Mouse (Mus musculus) stomach, embryonic 14.5 days (tissue): ENCODE measurements around the gene Fmo5. TPM values are rescaled to one million over a fixed set of nuclear protein-coding genes. Genes with fewer than 3 reads are reported as not detected.

Source experiments
- ATAC-seq: fragments of 200-750 bp; cut with Nextera tagmentation; 2 replicates; pipeline ENCODE4 v1.8.0; 2017; ENCODE audit warnings: low read depth, moderate TSS enrichment; ENCODE audit not compliant: insufficient number of reproducible peaks, insufficient read depth, low FRiP score
- H3K27ac ChIP-seq: fragments of 300-500 bp; sonication (generic); 2 replicates; pipeline ENCODE4 v1.5.1; 2014; ENCODE audit warnings: mild to moderate bottlenecking, low read length, moderate library complexity, mixed read lengths
- H3K27me3 ChIP-seq: fragments of 300-500 bp; sonication (generic); 2 replicates; pipeline ENCODE4 v1.6.1; 2014; ENCODE audit warnings: low read length, control low read depth, mixed read lengths; ENCODE audit not compliant: control insufficient read depth, insufficient read depth
- H3K36me3 ChIP-seq: fragments of 300-500 bp; sonication (generic); 2 replicates; pipeline ENCODE4 v1.6.1; 2014; ENCODE audit warnings: mild to moderate bottlenecking, control low read depth, low read length, moderate library complexity, mixed read lengths; ENCODE audit not compliant: control insufficient read depth, insufficient read depth
- H3K4me1 ChIP-seq: fragments of 300-500 bp; sonication (generic); 2 replicates; pipeline ENCODE4 v1.6.1; 2014; ENCODE audit warnings: low read length, control low read depth, mixed read lengths; ENCODE audit not compliant: control insufficient read depth, insufficient read depth
- H3K4me2 ChIP-seq: fragments of 300-500 bp; sonication (generic); replicated peaks from 2 replicates; pipeline ENCODE4 v1.6.1; 2014; ENCODE audit warnings: low read depth, low read length, control low read depth
- H3K4me3 ChIP-seq: fragments of 300-500 bp; sonication (generic); 2 replicates; pipeline ENCODE4 v1.5.1; 2014; ENCODE audit warnings: low read depth, low read length, control low read depth
- H3K9ac ChIP-seq: fragments of 300-500 bp; sonication (generic); replicated peaks from 2 replicates; pipeline ENCODE4 v1.6.1; 2014; ENCODE audit warnings: low read depth, mild to moderate bottlenecking, control low read depth, low read length, moderate library complexity, mixed read lengths
- H3K9me3 ChIP-seq: fragments of 300-500 bp; sonication (generic); 2 replicates; pipeline ENCODE4 v1.6.1; 2016; ENCODE audit warnings: low read depth, low read length, control low read depth; ENCODE audit not compliant: control insufficient read depth
- WGBS: fragments of 180-500 bp; shearing (Covaris S2); extraction: QIAGEN DNeasy Blood & Tissue Kit; methylation state at CpG from one replicate; pipeline ENCODE4 v1.1.7; 2014; 5-methylcytosine and 5-hydroxymethylcytosine counted together
- polyA plus RNA-seq: library from polyadenylated mRNA; unstranded; fragments of >200 nt; fragmentation: Nextera tagmentation; extraction: Ambion mirVana; gene quantifications from 2 replicates; pipeline ENCODE4 v1.2.1, GENCODE M21; 2014

Gene Fmo5
- polyA plus RNA-seq, 1 experiment from 2014 or later = 2.9 TPM

DNA sequence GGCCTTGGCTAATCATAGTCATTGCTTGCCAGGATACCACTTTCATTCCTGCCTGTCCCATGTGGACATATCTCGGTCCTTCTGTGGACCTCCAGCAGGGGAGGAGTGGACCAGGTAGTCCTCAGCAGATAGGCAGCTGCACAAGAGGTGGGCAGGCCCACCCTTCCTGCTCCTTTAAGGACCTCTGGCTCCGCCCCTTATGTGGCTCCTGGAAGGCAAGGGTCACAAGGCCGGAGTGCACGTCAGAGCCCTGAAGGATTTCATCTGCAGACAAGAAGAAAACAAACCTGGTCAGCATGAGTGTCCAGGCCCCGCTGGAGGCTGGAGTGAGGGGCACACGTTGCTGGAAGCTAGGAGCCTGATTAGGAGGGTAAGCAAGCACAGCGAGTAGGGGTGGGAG, 62.0 kb downstream of the Fmo5 start:
- H3K4me2 ChIP-seq = no peak overlapping the region
- no peak overlapping the region for H3K9ac ChIP-seq
- no peak overlapping the region for H3K27ac ChIP-seq
- no peaks in the 10 kb centered on the region for H3K9me3 ChIP-seq
- no peaks in the 10 kb centered on the region for H3K36me3 ChIP-seq
- no peak overlapping the region for H3K4me3 ChIP-seq
- WGBS = 34% methylated on average over 7 of the region's 7 CpGs
- no peak for ATAC-seq
- H3K27me3 ChIP-seq = no peaks in the 10 kb centered on the region
- no peaks in the 10 kb centered on the region for H3K4me1 ChIP-seq

DNA sequence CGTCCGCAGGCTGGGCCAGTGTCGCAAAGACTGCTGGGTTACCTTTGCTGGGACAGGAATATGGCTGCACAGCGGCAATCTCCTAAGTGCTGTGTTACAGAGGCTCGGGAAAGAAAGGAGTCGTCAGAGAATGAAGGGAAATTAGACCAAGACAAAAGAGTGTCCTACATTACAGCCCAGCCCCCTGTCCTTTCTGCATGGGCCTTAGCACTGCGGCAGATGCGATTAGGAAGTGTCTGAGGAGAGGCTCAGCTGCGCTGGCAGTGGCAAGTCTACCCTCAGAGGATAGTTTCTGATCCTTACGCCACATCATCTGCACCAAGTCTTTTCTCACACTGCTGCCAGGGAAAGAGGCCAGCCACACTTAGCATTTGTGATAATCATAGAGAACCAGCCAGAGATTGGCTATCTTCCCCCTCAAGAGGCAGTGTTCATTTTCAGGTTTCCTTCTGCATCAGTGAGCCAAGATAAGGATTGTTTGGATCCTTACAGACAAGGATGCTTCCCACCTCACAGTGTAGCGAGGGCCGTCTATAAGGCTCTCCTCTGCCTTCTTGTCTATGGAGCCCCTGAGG, 62.9 kb downstream of the Fmo5 start:
- 71% methylated on average over 12 of the region's 12 CpGs for WGBS
- Histone ChIP-seq H3K4me1 (no peaks in the 10 kb centered on the region), H3K36me3 (no peaks in the 10 kb centered on the region), H3K4me3 (no peak overlapping the region), H3K27ac (no peak overlapping the region), H3K9me3 (no peaks in the 10 kb centered on the region), H3K9ac (no peak overlapping the region), H3K27me3 (no peaks in the 10 kb centered on the region), H3K4me2 (no peak overlapping the region)
- ATAC-seq = no peak

DNA sequence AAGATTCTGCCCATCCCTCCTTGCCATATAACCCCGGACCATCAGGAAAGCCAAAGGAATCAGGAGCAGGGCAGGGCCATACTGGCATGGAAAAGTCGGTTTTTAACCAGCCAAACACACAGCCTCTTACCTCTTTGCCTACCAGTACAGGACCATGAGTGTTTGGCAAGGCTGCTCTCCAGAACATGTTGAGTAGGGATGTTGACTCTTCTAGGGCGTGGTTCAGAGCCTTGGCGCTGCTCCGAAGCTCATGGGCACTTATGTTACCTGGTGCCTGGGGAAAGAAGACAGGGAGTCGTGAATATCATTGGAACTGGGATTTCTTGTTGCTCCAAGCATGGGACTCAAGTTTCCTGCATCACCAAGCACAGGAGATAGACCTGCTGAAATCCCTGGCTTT, 65.2 kb downstream of the Fmo5 start:
- H3K27me3 ChIP-seq = no peaks in the 10 kb centered on the region
- H3K9me3 ChIP-seq = no peaks in the 10 kb centered on the region
- H3K4me1 ChIP-seq = no peaks in the 10 kb centered on the region
- no peak for ATAC-seq
- H3K36me3 ChIP-seq = no peaks in the 10 kb centered on the region
- 81% methylated on average over 6 of the region's 6 CpGs for WGBS
- no peak overlapping the region for H3K27ac ChIP-seq
- H3K4me3 ChIP-seq = no peak overlapping the region
- no peak overlapping the region for H3K9ac ChIP-seq
- H3K4me2 ChIP-seq = no peak overlapping the region

DNA sequence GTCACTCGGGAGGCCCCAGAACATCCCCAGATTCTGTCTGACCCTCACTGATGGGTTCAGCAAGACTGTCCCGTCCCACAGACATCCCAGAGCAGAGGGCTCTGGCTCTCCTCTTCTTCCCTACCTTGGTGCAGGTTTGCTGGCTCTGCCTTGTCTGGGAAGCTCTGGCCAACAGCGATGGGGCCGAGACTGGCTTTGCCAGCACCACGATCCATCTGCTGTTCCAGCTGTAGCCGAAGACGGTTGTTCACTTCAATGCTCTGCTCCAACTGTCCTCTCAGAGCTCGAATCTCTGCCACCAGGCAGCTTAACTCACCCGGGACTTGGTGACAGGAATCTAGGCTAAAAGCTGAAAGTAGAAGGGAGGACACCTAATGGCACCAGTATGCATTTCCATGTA, 68.3 kb downstream of the Fmo5 start:
- Histone ChIP-seq H3K27ac (no peak overlapping the region), H3K9ac (no peak overlapping the region), H3K27me3 (no peaks in the 10 kb centered on the region), H3K4me1 (no peaks in the 10 kb centered on the region), H3K36me3 (no peaks in the 10 kb centered on the region), H3K9me3 (no peaks in the 10 kb centered on the region), H3K4me2 (no peak overlapping the region), H3K4me3 (no peak overlapping the region)
- 86% methylated on average over 9 of the region's 9 CpGs for WGBS
- no peak for ATAC-seq

- no peak overlapping the region for H3K27ac ChIP-seq
- H3K27me3 ChIP-seq = no peaks in the 10 kb centered on the region
- WGBS = 59% methylated on average over 9 of the region's 9 CpGs
Observed at GRCm38 (mm10) chr3:97697291-97697690, 68.7 kb downstream of the Fmo5 start.

GRCm38 (mm10) chr3:97699061-97699460, 70.5 kb downstream of the Fmo5 start:
- WGBS = 81% methylated on average over 3 of the region's 3 CpGs
- no peak overlapping the region for H3K4me2 ChIP-seq
- no peak overlapping the region for H3K4me3 ChIP-seq
- H3K27ac ChIP-seq = no peak overlapping the region
- no peak for ATAC-seq
- no peaks in the 10 kb centered on the region for H3K27me3 ChIP-seq
- H3K36me3 ChIP-seq = no peaks in the 10 kb centered on the region
- H3K9me3 ChIP-seq = no peaks in the 10 kb centered on the region
- H3K4me1 ChIP-seq = no peaks in the 10 kb centered on the region
- H3K9ac ChIP-seq = no peak overlapping the region

More at GRCm38 (mm10) chr3:97697291-97697690, 68.7 kb downstream of the Fmo5 start:
- Histone ChIP-seq H3K9ac (no peak overlapping the region), H3K36me3 (no peaks in the 10 kb centered on the region), H3K4me2 (no peak overlapping the region), H3K4me3 (no peak overlapping the region), H3K4me1 (no peaks in the 10 kb centered on the region), H3K9me3 (no peaks in the 10 kb centered on the region)
- no peak for ATAC-seq

DNA sequence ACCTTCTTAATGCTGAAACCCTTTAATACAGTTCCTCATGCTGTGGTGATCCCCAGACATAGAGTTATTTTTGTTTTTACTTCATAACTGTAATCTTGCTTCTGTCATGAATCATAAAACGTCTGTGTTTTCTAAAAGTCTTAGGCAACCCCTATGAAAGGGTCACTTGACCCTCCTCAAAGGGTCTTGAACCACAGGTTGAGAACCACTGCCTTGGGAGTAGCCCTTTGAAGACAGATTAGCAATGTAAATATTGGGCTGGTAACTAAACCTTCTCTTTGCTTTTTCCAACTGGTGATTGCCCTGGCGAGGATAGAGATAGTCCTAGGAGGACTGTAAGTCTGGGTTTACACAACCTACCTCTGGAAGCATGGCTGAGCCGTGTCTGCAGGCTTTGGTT, 72.6 kb downstream of the Fmo5 start:
- H3K9me3 ChIP-seq = no peaks in the 10 kb centered on the region
- no peaks in the 10 kb centered on the region for H3K27me3 ChIP-seq
- WGBS = 50% methylated on average over 3 of the region's 3 CpGs
- H3K4me3 ChIP-seq = no peak overlapping the region
- no peaks in the 10 kb centered on the region for H3K4me1 ChIP-seq
- H3K4me2 ChIP-seq = no peak overlapping the region
- H3K27ac ChIP-seq = no peak overlapping the region
- no peak for ATAC-seq
- H3K36me3 ChIP-seq = no peaks in the 10 kb centered on the region
- no peak overlapping the region for H3K9ac ChIP-seq

DNA sequence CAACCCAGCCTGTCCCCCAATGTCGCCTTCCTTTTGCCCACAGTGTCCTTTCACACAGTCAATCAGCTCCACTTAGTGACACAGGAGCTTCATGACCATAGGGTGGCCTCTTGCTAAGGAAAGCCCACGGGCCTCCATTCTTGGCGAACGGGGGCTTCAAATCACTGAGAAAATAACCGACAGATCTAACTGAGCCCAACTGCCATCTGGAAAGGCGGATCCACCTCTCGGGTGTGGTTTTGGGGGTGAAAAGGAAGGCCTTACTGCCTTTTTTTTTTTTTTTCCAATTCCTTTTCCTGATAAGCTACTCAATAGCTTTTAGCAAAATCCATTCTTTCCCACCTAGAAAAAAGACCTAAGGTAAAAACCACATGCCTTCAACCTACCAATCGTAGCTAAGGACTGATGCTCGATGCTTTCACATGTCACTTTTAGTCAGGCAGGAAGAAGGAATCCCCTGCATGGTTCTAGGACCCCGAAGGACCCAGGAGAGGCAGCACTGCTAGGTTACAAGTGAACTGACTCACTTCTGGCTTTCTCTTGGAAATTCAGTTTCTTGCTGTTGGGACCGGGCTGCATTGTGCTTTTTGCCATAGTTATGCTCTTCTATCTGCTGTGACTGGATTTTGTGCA, 74.0 kb downstream of the Fmo5 start:
- WGBS = 91% methylated on average over 11 of the region's 11 CpGs
- H3K9ac ChIP-seq = no peak overlapping the region
- no peaks in the 10 kb centered on the region for H3K27me3 ChIP-seq

More for the DNA sequence above, 74.0 kb downstream of the Fmo5 start:
- Histone ChIP-seq H3K4me3 (no peak overlapping the region), H3K4me1 (no peaks in the 10 kb centered on the region), H3K27ac (no peak overlapping the region), H3K9me3 (no peaks in the 10 kb centered on the region), H3K4me2 (no peak overlapping the region), H3K36me3 (no peaks in the 10 kb centered on the region)
- ATAC-seq = no peak
